Mouse (Mus musculus): ENCODE data around the gene Gm9821. TPM values are rescaled to one million over a fixed set of nuclear protein-coding genes. Genes with fewer than 3 reads are reported as not detected.

Gm9821 gene
- polyA plus RNA-seq, 1 experiment from 2014 or later, result 0.18 TPM

GRCm38 (mm10) chr2:91958049-91958448 lies 12.5 kb downstream of the Gm9821 start:
- 91% methylated on average over 8 of the region's 8 CpGs for WGBS
- no peak for DNase-seq (ENCODE audit: low spot score)
- H3K36me3 ChIP-seq, result peaks cover 14% of the 10 kb centered on the region; the same call in 1 of the 2 replicates
- peaks cover 76% of the 10 kb centered on the region for H3K4me1 ChIP-seq (replicated peaks)
- H3K27ac ChIP-seq, result no peak overlapping the region
- no peak overlapping the region for H3K4me3 ChIP-seq
- H3K9me3 ChIP-seq, result no peaks in the 10 kb centered on the region
- H3K27me3 ChIP-seq (ENCODE audit: insufficient read depth, poor library complexity, severe bottlenecking), result no peaks in the 10 kb centered on the region

GRCm38 (mm10) chr2:91958701-91959457 lies 13.4 kb downstream of the Gm9821 start:
- peak; percentile 49 for DNase-seq (ENCODE audit: low spot score)
- Histone ChIP-seq H3K27ac (no peak overlapping the region), H3K27me3 (ENCODE audit: insufficient read depth, poor library complexity, severe bottlenecking) (no peaks in the 10 kb centered on the region), H3K4me3 (no peak overlapping the region), H3K4me1 (replicated peaks) (peaks cover 76% of the 10 kb centered on the region), H3K36me3 (peaks cover 14% of the 10 kb centered on the region; the same call in 1 of the 2 replicates), H3K9me3 (no peaks in the 10 kb centered on the region)
- 52% methylated on average over 10 of the region's 10 CpGs for WGBS

GRCm38 (mm10) chr2:91959544-91960410 lies 14.3 kb downstream of the Gm9821 start:
- Histone ChIP-seq H3K9me3 (no peaks in the 10 kb centered on the region), H3K27me3 (ENCODE audit: insufficient read depth, poor library complexity, severe bottlenecking) (peaks cover 8% of the 10 kb centered on the region), H3K4me3 (no peak overlapping the region), H3K4me1 (replicated peaks) (peaks cover 70% of the 10 kb centered on the region), H3K27ac (no peak overlapping the region), H3K36me3 (peaks cover 14% of the 10 kb centered on the region; the same call in 1 of the 2 replicates)
- 80% methylated on average over 11 of the region's 11 CpGs for WGBS
- no peak for DNase-seq (ENCODE audit: low spot score)

GRCm38 (mm10) chr2:91960459-91960858 lies 15.0 kb downstream of the Gm9821 start:
- H3K4me3 ChIP-seq, result no peak overlapping the region
- no peaks in the 10 kb centered on the region for H3K9me3 ChIP-seq
- 96% methylated on average over 5 of the region's 5 CpGs for WGBS
- H3K27me3 ChIP-seq (ENCODE audit: insufficient read depth, poor library complexity, severe bottlenecking), result peaks cover 15% of the 10 kb centered on the region
- peaks cover 14% of the 10 kb centered on the region; the same call in 1 of the 2 replicates for H3K36me3 ChIP-seq
- H3K4me1 ChIP-seq (replicated peaks), result peaks cover 67% of the 10 kb centered on the region
- DNase-seq (ENCODE audit: low spot score), result no peak
- H3K27ac ChIP-seq, result no peak overlapping the region

GRCm38 (mm10) chr2:91961901-91962761 lies 16.6 kb downstream of the Gm9821 start:
- Histone ChIP-seq H3K36me3 (peaks cover 12% of the 10 kb centered on the region; the same call in 1 of the 2 replicates), H3K4me3 (peak overlapping the region; percentile 87), H3K27me3 (ENCODE audit: insufficient read depth, poor library complexity, severe bottlenecking) (peaks cover 29% of the 10 kb centered on the region), H3K4me1 (replicated peaks) (peaks cover 66% of the 10 kb centered on the region), H3K27ac (no peak overlapping the region), H3K9me3 (no peaks in the 10 kb centered on the region)
- WGBS, result 61% methylated on average over 4 of the region's 4 CpGs
- DNase-seq (ENCODE audit: low spot score), result no peak

GRCm38 (mm10) chr2:91962864-91963401 lies 17.4 kb downstream of the Gm9821 start:
- peaks cover 62% of the 10 kb centered on the region for H3K4me1 ChIP-seq (replicated peaks)
- under 1% methylated on average over 39 of the region's 39 CpGs for WGBS
- no peak for DNase-seq (ENCODE audit: low spot score)

GRCm38 (mm10) chr2:91963443-91963932 lies 18.0 kb downstream of the Gm9821 start:
- Histone ChIP-seq H3K4me3 (peak overlapping the region; percentile 87), H3K27ac (peak overlapping the region; percentile 93), H3K9me3 (no peaks in the 10 kb centered on the region), H3K36me3 (peaks cover 12% of the 10 kb centered on the region; the same call in 1 of the 2 replicates), H3K27me3 (ENCODE audit: insufficient read depth, poor library complexity, severe bottlenecking) (peaks cover 29% of the 10 kb centered on the region), H3K4me1 (replicated peaks) (peaks cover 67% of the 10 kb centered on the region)
- WGBS, result under 1% methylated on average over 56 of the region's 57 CpGs
- DNase-seq (ENCODE audit: low spot score), result peak; percentile 94

More at GRCm38 (mm10) chr2:91962864-91963401, 17.4 kb downstream of the Gm9821 start:
- peak overlapping the region; percentile 87 for H3K4me3 ChIP-seq
- peaks cover 12% of the 10 kb centered on the region; the same call in 1 of the 2 replicates for H3K36me3 ChIP-seq
- H3K9me3 ChIP-seq, result no peaks in the 10 kb centered on the region
- H3K27me3 ChIP-seq (ENCODE audit: insufficient read depth, poor library complexity, severe bottlenecking), result peaks cover 29% of the 10 kb centered on the region
- H3K27ac ChIP-seq, result peak overlapping the region; percentile 93

GRCm38 (mm10) chr2:91964610-91965204 lies 19.2 kb downstream of the Gm9821 start:
- Histone ChIP-seq H3K4me1 (replicated peaks) (peaks cover 56% of the 10 kb centered on the region), H3K27ac (0 out of 2 replicates have a peak overlapping the region, but pooled peaks have one; percentile 64), H3K9me3 (no peaks in the 10 kb centered on the region), H3K4me3 (peak overlapping the region; percentile 34), H3K36me3 (peaks cover 10% of the 10 kb centered on the region; the same call in 1 of the 2 replicates), H3K27me3 (ENCODE audit: insufficient read depth, poor library complexity, severe bottlenecking) (peaks cover 37% of the 10 kb centered on the region)
- no peak for DNase-seq (ENCODE audit: low spot score)
- WGBS, result 82% methylated on average over 3 of the region's 3 CpGs

- Histone ChIP-seq H3K4me3 (peak overlapping the region; percentile 34), H3K27ac (peak overlapping the region; percentile 64), H3K27me3 (ENCODE audit: insufficient read depth, poor library complexity, severe bottlenecking) (peaks cover 44% of the 10 kb centered on the region), H3K4me1 (replicated peaks) (peaks cover 48% of the 10 kb centered on the region), H3K36me3 (peaks cover 3% of the 10 kb centered on the region; the same call in 1 of the 2 replicates), H3K9me3 (no peaks in the 10 kb centered on the region)
- peak; percentile 38 for DNase-seq (ENCODE audit: low spot score)
- 11% methylated on average over 20 of the region's 20 CpGs for WGBS
Measured at GRCm38 (mm10) chr2:91965417-91965816, 19.9 kb downstream of the Gm9821 start.

- H3K4me1 ChIP-seq (replicated peaks), result peaks cover 49% of the 10 kb centered on the region
- H3K27me3 ChIP-seq (ENCODE audit: insufficient read depth, poor library complexity, severe bottlenecking), result peaks cover 54% of the 10 kb centered on the region
- no peaks in the 10 kb centered on the region for H3K36me3 ChIP-seq
- H3K27ac ChIP-seq, result no peak overlapping the region
- H3K4me3 ChIP-seq, result no peak overlapping the region
- DNase-seq (ENCODE audit: low spot score), result no peak
- no peaks in the 10 kb centered on the region for H3K9me3 ChIP-seq
- WGBS, result 80% methylated on average over 5 of the region's 5 CpGs
Measured at GRCm38 (mm10) chr2:91966367-91966766, 20.9 kb downstream of the Gm9821 start.

GRCm38 (mm10) chr2:91967962-91968361 lies 22.5 kb downstream of the Gm9821 start:
- Histone ChIP-seq H3K27ac (peak overlapping the region; percentile 74), H3K36me3 (no peaks in the 10 kb centered on the region), H3K4me1 (replicated peaks) (peaks cover 45% of the 10 kb centered on the region), H3K9me3 (no peaks in the 10 kb centered on the region), H3K27me3 (ENCODE audit: insufficient read depth, poor library complexity, severe bottlenecking) (peaks cover 70% of the 10 kb centered on the region), H3K4me3 (no peak overlapping the region)
- peak; percentile 17 for DNase-seq (ENCODE audit: low spot score)
- WGBS, result 70% methylated on average over 11 of the region's 11 CpGs
